Mouse (Mus musculus) hindbrain, embryonic 11.5 days (tissue): ENCODE results near the gene Srpk2. TPM values are rescaled to one million over a fixed set of nuclear protein-coding genes. Genes with fewer than 3 reads are reported as not detected.

Experiments
- ATAC-seq: fragments of 200-750 bp; cut with Nextera tagmentation; 2 replicates; pipeline ENCODE4 v1.8.0; 2017; ENCODE audit warnings: mild to moderate bottlenecking, moderate TSS enrichment, moderate library complexity; ENCODE audit not compliant: low FRiP score
- DNase-seq: peaks from one replicate; pipeline ENCODE4 v3.0.0-alpha.2; 2015; ENCODE audit warnings: low spot score
- H3K27ac ChIP-seq: fragments of 300-500 bp; sonication (generic); 2 replicates; pipeline ENCODE4 v1.5.1; 2014; ENCODE audit warnings: mild to moderate bottlenecking, low read depth, low read length
- H3K27me3 ChIP-seq: fragments of 300-500 bp; sonication (generic); 2 replicates; pipeline ENCODE4 v1.6.1; 2014; ENCODE audit warnings: mild to moderate bottlenecking, low read length, moderate library complexity, mixed read lengths; ENCODE audit not compliant: control insufficient read depth, insufficient read depth
- H3K36me3 ChIP-seq: fragments of 300-500 bp; sonication (generic); 2 replicates; pipeline ENCODE4 v1.6.1; 2014; ENCODE audit warnings: mild to moderate bottlenecking, low read length, moderate library complexity, mixed read lengths; ENCODE audit not compliant: control insufficient read depth, insufficient read depth
- H3K4me1 ChIP-seq: fragments of 300-500 bp; sonication (generic); replicated peaks from 2 replicates; pipeline ENCODE4 v1.6.1; 2014; ENCODE audit warnings: low read length, mixed read lengths; ENCODE audit not compliant: control insufficient read depth, insufficient read depth
- H3K4me2 ChIP-seq: fragments of 300-500 bp; sonication (generic); replicated peaks from 2 replicates; pipeline ENCODE4 v1.6.1; 2014; ENCODE audit warnings: mild to moderate bottlenecking, low read depth, low read length
- H3K4me3 ChIP-seq: fragments of 300-500 bp; sonication (generic); 2 replicates; pipeline ENCODE4 v1.5.1; 2014; ENCODE audit warnings: low read depth, low read length
- H3K9ac ChIP-seq: fragments of 300-500 bp; sonication (generic); 2 replicates; pipeline ENCODE4 v1.6.1; 2014; ENCODE audit warnings: low read depth, low read length
- H3K9me3 ChIP-seq: fragments of 300-500 bp; sonication (generic); 2 replicates; pipeline ENCODE4 v1.6.1; 2016; ENCODE audit warnings: low read length; ENCODE audit not compliant: control insufficient read depth
- WGBS: fragments of 180-500 bp; shearing (Covaris S2); extraction: QIAGEN DNeasy Blood & Tissue Kit; methylation state at CpG from one replicate; pipeline ENCODE4 v1.1.7; 2014; 5-methylcytosine and 5-hydroxymethylcytosine counted together
- polyA plus RNA-seq: library from polyadenylated mRNA; unstranded; fragments of >200 nt; fragmentation: Nextera tagmentation; extraction: Ambion mirVana; gene quantifications from 2 replicates; pipeline ENCODE4 v1.2.1, GENCODE M21; 2014

Gene Srpk2
- polyA plus RNA-seq, 1 experiment from 2014 or later, result 69.0 TPM

- no peak overlapping the region for H3K27ac ChIP-seq
- DNase-seq, result no peak
- WGBS, result 61% methylated on average over 6 of the region's 6 CpGs
Measured at GRCm38 (mm10) chr5:23576336-23577094, 107.9 kb downstream of the Srpk2 start.

DNA sequence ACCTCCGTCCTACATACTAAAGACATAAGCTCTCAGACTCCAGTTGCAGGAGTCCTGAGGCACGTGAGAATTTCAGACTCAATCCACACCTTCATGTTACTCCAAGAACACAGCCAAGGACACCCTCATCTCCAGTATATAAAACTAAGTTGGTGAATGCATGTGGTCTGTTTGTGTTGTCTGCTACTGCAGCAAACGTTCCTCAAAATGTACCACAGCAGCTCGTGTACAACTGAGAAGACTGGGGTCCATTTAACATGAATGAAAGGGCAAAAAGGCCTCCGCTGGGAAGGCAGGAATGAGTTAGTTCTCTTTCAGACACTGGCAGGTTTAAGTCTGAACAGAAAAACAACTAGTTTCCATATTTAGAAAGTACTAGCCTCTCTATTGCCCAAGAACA, 110.5 kb downstream of the Srpk2 start:
- 96% methylated on average over 5 of the region's 5 CpGs for WGBS
- H3K4me2 ChIP-seq, result no peak overlapping the region

More at GRCm38 (mm10) chr5:23576336-23577094, 107.9 kb downstream of the Srpk2 start:
- H3K27me3 ChIP-seq, result no peaks in the 10 kb centered on the region
- no peaks in the 10 kb centered on the region; the same call in 1 of the 2 replicates for H3K9me3 ChIP-seq
- H3K4me3 ChIP-seq, result no peak overlapping the region
- no peak overlapping the region for H3K9ac ChIP-seq
- H3K4me1 ChIP-seq, result 0 out of 2 replicates have a peak, but pooled peaks cover 3% of the 10 kb centered on the region
- ATAC-seq, result no peak
- H3K36me3 ChIP-seq, result no peaks in the 10 kb centered on the region
- no peak overlapping the region for H3K4me2 ChIP-seq

GRCm38 (mm10) chr5:23568188-23568587, 116.2 kb downstream of the Srpk2 start:
- Histone ChIP-seq H3K9ac (no peak overlapping the region), H3K36me3 (no peaks in the 10 kb centered on the region), H3K4me3 (no peak overlapping the region), H3K9me3 (no peaks in the 10 kb centered on the region), H3K4me2 (no peak overlapping the region), H3K27ac (no peak overlapping the region), H3K4me1 (no peaks in the 10 kb centered on the region), H3K27me3 (no peaks in the 10 kb centered on the region)
- no peak for DNase-seq
- WGBS, result 92% methylated on average over 5 of the region's 5 CpGs
- no peak for ATAC-seq

More for the DNA sequence above, 110.5 kb downstream of the Srpk2 start:
- Histone ChIP-seq H3K4me3 (no peak overlapping the region), H3K27ac (no peak overlapping the region), H3K4me1 (0 out of 2 replicates have a peak, but pooled peaks cover 3% of the 10 kb centered on the region), H3K27me3 (no peaks in the 10 kb centered on the region), H3K9ac (no peak overlapping the region), H3K9me3 (no peaks in the 10 kb centered on the region; the same call in 1 of the 2 replicates), H3K36me3 (no peaks in the 10 kb centered on the region)
- DNase-seq (no peak), ATAC-seq (no peak)

GRCm38 (mm10) chr5:23566382-23566781, 118.0 kb downstream of the Srpk2 start:
- Histone ChIP-seq H3K4me3 (no peak overlapping the region), H3K27ac (no peak overlapping the region), H3K4me1 (no peaks in the 10 kb centered on the region), H3K9me3 (no peaks in the 10 kb centered on the region), H3K36me3 (no peaks in the 10 kb centered on the region), H3K9ac (no peak overlapping the region), H3K27me3 (no peaks in the 10 kb centered on the region), H3K4me2 (no peak overlapping the region)
- ATAC-seq (no peak), DNase-seq (no peak)
- WGBS, result 90% methylated on average over 6 of the region's 6 CpGs

GRCm38 (mm10) chr5:23562278-23563060, 121.9 kb downstream of the Srpk2 start:
- Histone ChIP-seq H3K4me2 (no peak overlapping the region), H3K27me3 (no peaks in the 10 kb centered on the region), H3K4me1 (no peaks in the 10 kb centered on the region), H3K36me3 (no peaks in the 10 kb centered on the region), H3K9ac (no peak overlapping the region), H3K4me3 (no peak overlapping the region), H3K27ac (no peak overlapping the region), H3K9me3 (no peaks in the 10 kb centered on the region)
- no peak for DNase-seq
- WGBS, result 88% methylated on average over 4 of the region's 4 CpGs
- ATAC-seq, result no peak

- no peaks in the 10 kb centered on the region for H3K36me3 ChIP-seq
- H3K27ac ChIP-seq, result no peak overlapping the region
- H3K4me2 ChIP-seq, result no peak overlapping the region
- no peak overlapping the region for H3K4me3 ChIP-seq
- H3K9me3 ChIP-seq, result no peaks in the 10 kb centered on the region
- no peaks in the 10 kb centered on the region for H3K27me3 ChIP-seq
- no peak for ATAC-seq
- WGBS, result 93% methylated on average over 2 of the region's 2 CpGs
- DNase-seq, result no peak
- no peaks in the 10 kb centered on the region for H3K4me1 ChIP-seq
- H3K9ac ChIP-seq, result no peak overlapping the region
Measured at GRCm38 (mm10) chr5:23561227-23561626, 123.2 kb downstream of the Srpk2 start.

GRCm38 (mm10) chr5:23560171-23560570, 124.2 kb downstream of the Srpk2 start:
- H3K27me3 ChIP-seq, result no peaks in the 10 kb centered on the region
- no peak for DNase-seq
- 87% methylated on average over 4 of the region's 4 CpGs for whole genome bisulfite sequencing

DNA sequence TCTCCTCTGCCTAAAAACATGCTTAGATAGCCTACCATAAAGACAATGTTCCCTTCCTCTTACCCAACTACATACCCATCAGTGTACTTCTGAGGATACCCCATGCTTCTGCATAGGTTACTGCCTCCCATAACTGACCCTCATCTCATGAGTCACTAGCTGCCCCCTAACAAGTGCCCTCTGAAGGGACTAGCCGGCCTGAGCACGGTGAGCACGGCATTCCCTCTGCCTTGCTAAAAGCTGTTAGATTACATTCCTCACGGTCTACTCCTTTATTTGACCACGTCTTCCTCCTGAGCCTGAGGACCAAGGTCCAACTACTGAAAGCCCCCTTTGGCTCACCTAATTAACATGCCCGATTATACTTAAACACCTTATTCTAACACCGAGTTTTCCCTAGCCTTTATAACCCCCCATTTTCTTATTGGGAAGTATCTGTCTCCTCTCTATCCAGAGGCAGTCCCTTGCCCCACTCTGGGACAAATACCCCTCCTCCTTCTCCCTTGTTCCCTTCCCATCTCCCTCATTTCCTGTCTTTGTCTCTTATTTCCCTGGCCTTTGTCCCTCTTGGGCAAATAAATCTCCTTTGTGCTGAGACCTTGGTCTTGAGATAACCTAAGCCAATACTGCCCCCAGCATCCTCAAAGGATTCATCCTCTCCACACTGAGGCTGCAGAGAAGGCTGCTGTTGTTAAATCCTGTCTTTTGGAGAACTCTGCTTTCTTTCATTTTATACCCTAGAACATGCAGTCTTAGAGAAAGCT, 128.2 kb downstream of the Srpk2 start:
- ATAC-seq (no peak), DNase-seq (no peak)
- H3K4me1 ChIP-seq, result no peaks in the 10 kb centered on the region
- H3K4me2 ChIP-seq, result no peak overlapping the region
- H3K4me3 ChIP-seq, result no peak overlapping the region
- H3K27me3 ChIP-seq, result no peaks in the 10 kb centered on the region
- no peaks in the 10 kb centered on the region for H3K9me3 ChIP-seq
- no peak overlapping the region for H3K9ac ChIP-seq
- H3K36me3 ChIP-seq, result no peaks in the 10 kb centered on the region
- WGBS, result 83% methylated on average over 7 of the region's 7 CpGs
- H3K27ac ChIP-seq, result no peak overlapping the region

More at GRCm38 (mm10) chr5:23560171-23560570, 124.2 kb downstream of the Srpk2 start:
- H3K36me3 ChIP-seq, result no peaks in the 10 kb centered on the region
- H3K4me2 ChIP-seq, result no peak overlapping the region
- no peaks in the 10 kb centered on the region for H3K4me1 ChIP-seq
- H3K9me3 ChIP-seq, result no peaks in the 10 kb centered on the region
- ATAC-seq, result no peak
- no peak overlapping the region for H3K9ac ChIP-seq
- H3K27ac ChIP-seq, result no peak overlapping the region
- H3K4me3 ChIP-seq, result no peak overlapping the region
